Mouse (Mus musculus) embryonic fibroblast, embryonic 13.5 days (primary cell): ENCODE data around the gene Hoxc13.

Experiments
- CTCF ChIP-seq: IDR thresholded peaks from 2 replicates; pipeline ENCODE4 v1.5.1; 2011; ENCODE audit warnings: mild to moderate bottlenecking, control low read depth, low read length, moderate library complexity, borderline replicate concordance; ENCODE audit not compliant: insufficient read depth
- POLR2A ChIP-seq: IDR thresholded peaks from 2 replicates; pipeline ENCODE4 v1.6.1; 2011; ENCODE audit warnings: low read depth, mild to moderate bottlenecking, control low read depth, low read length, moderate library complexity

DNA sequence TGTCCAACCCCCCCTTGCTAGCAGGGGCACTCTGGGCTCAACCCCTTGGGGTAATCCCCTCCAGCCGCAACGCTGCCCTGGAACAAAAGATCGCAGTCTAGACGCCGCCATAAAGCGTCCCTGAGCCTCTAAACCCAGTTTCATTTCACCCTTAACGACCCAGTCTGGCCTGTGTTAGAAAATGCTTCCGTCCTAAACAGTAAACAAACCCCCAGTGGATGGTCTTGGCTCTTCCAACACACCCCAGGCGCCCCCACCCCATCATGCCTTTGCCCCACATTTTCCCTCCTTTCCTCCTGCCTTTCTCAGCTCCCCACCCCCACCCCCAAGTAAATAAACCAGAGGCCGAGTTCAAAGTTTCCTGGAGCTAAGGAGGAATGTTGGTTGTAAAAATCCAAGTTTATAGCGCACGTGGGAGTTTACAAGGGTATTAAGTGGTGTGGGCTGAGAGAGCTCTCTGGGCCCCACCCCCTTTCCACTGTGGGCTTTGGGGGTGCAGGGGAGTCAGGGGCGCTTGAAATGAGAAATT lies 38.8 kb downstream of the Hoxc13 start:
- no peak for TF ChIP-seq CTCF
- TF ChIP-seq POLR2A = no peak
